Mouse (Mus musculus): ENCODE data around the gene Ptpn4.

Gene Ptpn4

GRCm38 (mm10) chr1:119807707-119808106 lies 29.7 kb downstream of the Ptpn4 start:
- CTCF ChIA-PET: interaction anchor here (1.1 kb wide), 1 partner anchor 9 kb away, joined by 8 read pairs; no protein-coding TSS in a partner anchor

GRCm38 (mm10) chr1:119805984-119806383 lies 31.4 kb downstream of the Ptpn4 start:
- CTCF ChIA-PET: no interaction called here

DNA sequence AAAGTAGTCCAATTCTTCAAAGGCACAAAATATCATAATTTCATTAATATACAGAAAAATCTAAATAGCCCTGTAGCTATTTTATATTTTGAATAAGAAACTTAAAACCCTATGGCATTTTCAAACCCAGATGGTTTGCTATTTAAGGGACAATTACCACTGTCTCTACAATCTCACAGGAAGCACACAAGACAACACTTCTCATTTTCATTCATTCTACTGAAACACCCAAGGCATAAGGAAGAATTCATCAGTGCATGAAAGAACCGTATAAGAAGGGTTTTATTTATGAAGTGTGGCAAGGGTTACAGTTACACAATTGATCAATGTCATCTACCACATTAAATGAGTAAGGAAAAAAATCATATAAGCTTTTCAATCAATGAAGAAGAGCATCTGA lies 32.8 kb downstream of the Ptpn4 start:
- CTCF ChIA-PET: no interaction called here

GRCm38 (mm10) chr1:119795174-119795573 lies 42.2 kb downstream of the Ptpn4 start:
- CTCF ChIA-PET: no interaction called here

- CTCF ChIA-PET: no interaction called here
Observed at GRCm38 (mm10) chr1:119794342-119794741, 43.1 kb downstream of the Ptpn4 start.

- CTCF ChIA-PET: no interaction called here
Observed at GRCm38 (mm10) chr1:119790616-119791015, 46.8 kb downstream of the Ptpn4 start.

DNA sequence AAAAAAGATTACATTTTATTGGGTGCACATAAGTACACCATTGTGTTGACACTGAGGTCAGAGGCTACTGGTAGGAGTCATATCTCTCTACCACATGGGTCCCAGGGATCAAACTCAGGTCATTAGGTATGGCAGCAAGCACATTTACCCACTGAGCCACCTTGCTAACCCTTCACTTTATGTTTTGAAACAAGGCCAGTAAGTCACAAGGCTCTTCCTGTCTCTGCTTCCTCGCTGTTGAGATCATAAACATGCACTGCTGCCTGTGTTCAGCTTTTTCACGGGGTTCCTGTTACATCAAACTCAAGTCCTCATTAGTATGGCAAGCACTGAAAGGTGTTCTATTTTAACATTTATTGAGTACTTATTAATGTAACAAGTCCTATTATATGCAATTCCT lies 61.5 kb downstream of the Ptpn4 start:
- CTCF ChIA-PET: no interaction called here

- CTCF ChIA-PET: no interaction called here
Observed at GRCm38 (mm10) chr1:119735692-119736091, 101.7 kb downstream of the Ptpn4 start.

DNA sequence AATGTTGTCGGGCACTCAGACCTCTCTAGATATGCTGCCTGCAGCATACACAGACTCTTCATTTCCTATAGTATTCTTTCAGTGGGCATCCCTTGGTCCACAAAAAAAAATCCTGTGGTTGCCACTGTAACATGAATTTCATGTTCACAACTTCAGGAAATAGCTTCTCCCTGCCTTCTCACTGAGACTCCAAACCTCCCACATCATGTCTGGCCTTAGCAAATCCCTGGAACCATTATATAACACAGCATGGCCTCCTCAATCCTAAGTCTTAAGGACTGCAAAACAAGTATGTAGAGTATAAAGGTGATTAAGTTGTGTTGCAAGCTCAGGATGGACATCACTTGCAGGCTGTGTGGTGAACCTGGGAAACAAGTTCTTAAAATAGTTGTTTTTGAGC lies 102.6 kb downstream of the Ptpn4 start:
- CTCF ChIA-PET: no interaction called here

GRCm38 (mm10) chr1:119731166-119731565 lies 106.2 kb downstream of the Ptpn4 start:
- CTCF ChIA-PET: no interaction called here

- CTCF ChIA-PET: no interaction called here
Observed at GRCm38 (mm10) chr1:119713017-119713416, 124.4 kb downstream of the Ptpn4 start.

- CTCF ChIA-PET: interaction anchor here (0.6 kb wide), 1 partner anchor 74 kb away, joined by 11 read pairs; no protein-coding TSS in a partner anchor
Observed at GRCm38 (mm10) chr1:119706471-119707217, 130.8 kb downstream of the Ptpn4 start.

DNA sequence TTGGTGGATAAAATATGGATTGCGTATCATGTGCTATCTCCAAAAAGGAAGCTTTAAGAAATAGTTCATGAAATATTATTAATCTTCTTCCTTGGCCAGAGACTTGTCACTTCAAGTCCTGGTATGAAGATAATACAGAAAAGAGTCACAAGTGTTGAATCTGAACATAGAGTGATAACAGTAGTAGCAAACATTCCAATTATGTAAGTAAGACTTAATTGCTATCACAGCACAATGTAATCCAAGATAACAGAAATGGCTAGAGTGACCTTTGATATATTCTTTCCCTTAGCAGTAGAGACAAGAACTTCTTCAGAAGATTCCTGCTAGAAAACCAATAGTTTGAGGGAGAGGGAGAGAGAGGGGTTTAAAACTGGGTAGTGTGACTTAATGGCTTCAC lies 140.6 kb downstream of the Ptpn4 start:
- CTCF ChIA-PET: no interaction called here

- CTCF ChIA-PET: interaction anchor here (0.5 kb wide), 1 partner anchor 9 kb away, joined by 15 read pairs; no protein-coding TSS in a partner anchor
Observed at GRCm38 (mm10) chr1:119685773-119686558, 151.4 kb downstream of the Ptpn4 start.

DNA sequence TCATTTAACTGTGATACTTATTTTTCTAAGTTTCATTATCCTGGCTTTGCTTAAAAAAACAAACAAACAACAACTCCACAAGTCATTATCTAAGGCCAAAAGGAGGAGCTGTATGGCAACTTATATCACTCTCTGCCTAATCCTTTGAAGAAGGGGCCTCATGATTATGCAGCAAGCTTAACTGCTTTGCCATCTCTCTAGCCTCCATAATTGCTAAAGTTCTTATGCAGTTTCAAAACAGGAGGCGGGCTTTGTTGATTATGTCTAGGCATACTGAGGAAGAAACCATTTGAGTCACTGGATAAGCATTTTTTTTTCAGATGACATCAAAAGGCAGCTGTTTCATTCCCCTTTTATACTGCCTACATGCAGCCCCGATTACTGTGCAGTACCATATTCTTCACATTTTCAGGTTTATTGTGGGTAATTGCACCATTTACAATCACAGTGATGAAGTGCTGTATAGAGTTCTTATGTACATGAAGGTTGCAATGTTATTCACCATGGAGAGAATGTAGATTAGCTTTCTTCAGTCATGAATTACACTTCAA lies 155.7 kb downstream of the Ptpn4 start:
- CTCF ChIA-PET: no interaction called here

DNA sequence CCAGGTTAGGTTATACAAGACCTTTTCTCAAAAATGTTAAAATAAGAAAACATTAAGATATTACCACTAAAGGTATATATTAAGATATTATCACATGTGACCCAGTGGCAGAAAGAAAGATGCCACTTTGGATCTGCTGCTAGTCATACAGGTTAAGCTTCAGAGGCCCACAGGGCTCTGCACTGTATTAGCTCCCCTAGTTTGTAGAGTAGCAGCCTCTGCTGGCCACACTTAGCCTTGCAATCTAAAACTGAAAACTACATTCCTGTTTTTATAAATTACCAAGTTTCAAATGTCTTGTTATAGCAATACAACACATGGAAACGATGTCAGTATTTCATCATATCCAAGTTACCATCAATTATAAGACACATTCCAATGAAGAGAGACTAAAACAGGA lies 162.4 kb downstream of the Ptpn4 start:
- CTCF ChIA-PET: interaction anchor here (0.7 to 0.9 kb wide), 2 partner anchors 125 to 229 kb away, joined by 3 to 6 read pairs; no protein-coding TSS in a partner anchor

GRCm38 (mm10) chr1:119666904-119667303 lies 170.5 kb downstream of the Ptpn4 start:
- CTCF ChIA-PET: interaction anchor here (0.5 kb wide), 1 partner anchor 184 kb away, joined by 4 read pairs; no protein-coding TSS in a partner anchor

DNA sequence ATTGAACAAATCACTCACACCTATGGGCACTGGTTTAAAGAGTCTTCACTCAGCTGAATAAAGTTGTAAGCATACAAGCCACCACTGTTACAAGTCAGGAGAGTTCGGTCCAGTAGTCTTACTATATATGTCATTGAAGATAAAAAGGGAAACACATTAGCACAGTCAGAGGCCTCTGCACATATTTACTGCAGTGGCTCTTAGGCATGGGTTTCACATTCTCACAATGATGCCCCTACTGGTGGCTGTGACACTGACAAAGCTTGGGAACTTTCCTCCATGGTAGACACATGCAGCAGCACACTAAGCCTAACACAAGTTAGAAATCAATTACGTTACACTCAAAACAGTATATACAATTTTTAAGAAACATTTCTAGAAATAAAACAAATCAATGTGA lies 183.1 kb downstream of the Ptpn4 start:
- CTCF ChIA-PET: no interaction called here

GRCm38 (mm10) chr1:119650386-119650785 lies 187.0 kb downstream of the Ptpn4 start:
- CTCF ChIA-PET: no interaction called here

GRCm38 (mm10) chr1:119649627-119650026 lies 187.8 kb downstream of the Ptpn4 start:
- CTCF ChIA-PET: no interaction called here

GRCm38 (mm10) chr1:119648205-119649111 lies 189.0 kb downstream of the Ptpn4 start, which contains the start of gene Epb41l5:
Gene Epb41l5, minus strand, starts transcription at chr1:119649000.
- CTCF ChIA-PET: interaction anchor here (0.6 kb wide), 1 partner anchor 97 kb away, joined by 3 read pairs; no protein-coding TSS in a partner anchor
